Mouse (Mus musculus): Measurements from ENCODE around the gene Eif4a3.

The Eif4a3 gene

DNA sequence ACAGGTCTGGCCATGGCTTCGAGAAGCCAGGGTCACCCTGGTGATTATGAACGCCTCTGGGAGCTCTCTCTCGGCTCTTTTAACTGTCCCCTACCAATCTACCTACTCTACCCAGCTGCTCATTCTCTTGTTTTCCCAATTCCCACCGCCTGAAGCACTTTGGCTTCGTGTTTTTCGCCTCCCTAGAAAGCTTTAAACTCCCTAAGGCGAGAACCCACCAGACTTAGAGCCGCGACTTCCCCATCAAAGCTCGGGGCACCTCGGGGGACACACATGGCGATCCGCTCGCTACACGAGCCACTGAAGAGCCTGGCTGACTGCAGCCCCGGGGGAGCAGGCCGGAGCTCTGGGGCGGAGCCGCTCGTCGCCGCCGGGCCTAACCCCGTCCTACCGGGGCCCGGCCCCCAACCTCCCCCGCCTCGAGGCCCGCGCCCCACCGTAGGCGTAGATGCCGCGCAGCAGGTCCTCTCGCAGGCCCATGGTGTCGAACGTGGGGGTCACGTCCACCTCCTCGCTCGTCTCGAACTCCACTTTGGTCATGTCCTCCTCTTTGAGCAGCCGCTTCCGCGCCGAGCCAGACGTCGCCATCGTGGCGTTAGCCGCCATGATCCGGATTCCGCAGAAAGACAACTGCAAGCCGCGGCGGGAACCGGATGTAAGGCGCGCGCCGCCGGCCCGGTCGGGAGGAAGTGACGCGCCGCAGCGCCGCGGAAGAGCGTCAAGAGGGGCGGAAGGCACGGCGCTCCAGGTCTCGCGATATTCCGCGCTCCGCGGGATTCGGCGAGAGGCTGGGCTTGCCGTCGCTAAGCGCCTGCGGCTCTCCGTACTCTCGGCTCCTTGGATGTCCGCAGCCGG lies at the start of gene Eif4a3:
Eif4a3 (minus strand) TSS at position 699 of the 855 bp plus-strand sequence.
- DNase-seq (ENCODE audit: low spot score in 2 of 2): peak; percentile 93 to 98

DNA sequence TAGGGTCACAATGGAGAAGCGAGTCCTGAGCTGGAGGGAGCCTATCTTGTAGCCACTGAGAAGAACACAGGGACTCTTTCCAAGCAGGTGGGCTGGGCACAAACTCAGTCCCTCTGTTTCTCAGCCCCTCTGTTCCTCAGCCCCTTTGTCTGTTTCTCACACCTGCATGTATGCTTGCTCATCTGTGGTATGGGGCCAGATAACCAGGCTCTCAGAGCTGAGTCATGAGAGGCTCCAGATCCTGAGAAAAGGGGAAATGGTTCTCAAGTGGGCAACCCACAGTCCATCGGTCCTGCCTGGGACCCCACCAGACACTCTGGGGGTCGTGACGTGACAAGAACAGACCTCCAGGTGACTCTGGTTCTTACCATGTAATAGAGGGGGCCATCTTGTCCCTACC lies 47.2 kb upstream of the Eif4a3 start:
- DNase-seq (ENCODE audit: low spot score in 2 of 2): no peak

DNA sequence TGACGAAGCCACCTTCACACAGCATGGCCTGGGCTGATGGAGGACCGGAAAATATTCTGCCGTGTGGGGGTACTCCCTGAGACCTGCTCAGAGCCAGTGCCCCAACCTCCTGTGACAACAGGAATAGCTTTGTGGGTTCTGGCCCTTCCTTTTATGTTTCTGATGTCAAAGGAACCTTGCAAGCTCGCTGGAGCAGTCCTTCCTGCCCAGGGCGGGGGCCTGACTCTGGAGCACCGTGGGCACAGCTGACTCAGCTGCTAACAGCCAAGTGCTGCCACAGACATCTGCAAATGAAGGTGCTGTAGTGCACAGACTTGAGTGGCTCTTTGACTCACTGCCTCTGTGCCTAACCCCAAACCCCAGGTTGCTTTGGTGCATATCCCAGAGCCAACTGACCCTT lies 45.0 kb upstream of the Eif4a3 start:
- DNase-seq (ENCODE audit: low spot score in 2 of 2): peak in 1 of 2 experiments; percentile 26

- no peak for DNase-seq (ENCODE audit: low spot score in 2 of 2)
These were observed 44.3 kb upstream of the Eif4a3 start for GRCm38 (mm10) chr11:119344178-119344577.

GRCm38 (mm10) chr11:119339637-119340036 lies 39.7 kb upstream of the Eif4a3 start:
- DNase-seq (ENCODE audit: low spot score in 2 of 2): peak; percentile 64 to 79

GRCm38 (mm10) chr11:119339179-119339578 lies 39.3 kb upstream of the Eif4a3 start:
- no peak for DNase-seq (ENCODE audit: low spot score in 2 of 2)

DNA sequence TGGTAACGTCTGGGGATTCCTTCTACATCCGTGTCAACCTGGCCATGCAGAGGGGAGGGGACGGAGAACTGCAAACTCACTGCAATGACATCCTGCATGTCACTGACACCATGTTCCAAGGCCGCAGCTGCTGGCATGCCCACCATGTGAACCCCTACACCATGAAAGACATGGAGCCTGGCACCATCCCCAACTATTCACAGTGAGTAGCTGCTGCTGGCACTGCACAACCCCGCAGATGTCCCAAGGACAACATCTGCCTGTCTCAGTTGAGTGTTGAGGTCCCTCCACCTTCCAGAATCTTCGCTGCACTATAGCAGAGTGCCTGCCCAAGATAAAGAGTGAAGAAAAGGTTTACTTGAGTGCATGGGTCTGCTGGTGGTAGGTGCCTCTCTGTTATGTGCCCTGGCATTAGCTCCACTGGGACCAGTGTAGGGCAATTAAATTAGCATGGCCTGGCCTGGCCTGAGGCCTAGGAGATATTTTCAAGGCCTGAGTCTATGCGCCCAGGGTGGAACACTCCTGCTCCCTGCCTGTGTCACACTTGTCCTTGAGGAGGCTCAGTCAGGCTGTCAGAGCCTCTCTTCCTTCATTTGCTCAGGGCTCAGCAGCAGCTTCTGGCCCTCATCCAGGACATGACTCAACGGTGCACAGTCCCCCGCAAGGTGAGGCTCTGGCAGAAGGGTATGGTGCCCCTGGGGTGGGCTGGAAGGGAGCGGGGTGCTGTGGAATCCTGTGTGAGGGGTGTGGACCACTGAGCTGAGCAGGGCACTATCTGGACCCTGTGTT lies 38.6 kb upstream of the Eif4a3 start:
- no peak for DNase-seq (ENCODE audit: low spot score in 2 of 2)

- no peak for DNase-seq (ENCODE audit: low spot score in 2 of 2)
These were observed 32.1 kb upstream of the Eif4a3 start for GRCm38 (mm10) chr11:119331970-119332369.

- no peak for DNase-seq (ENCODE audit: low spot score in 2 of 2)
These were observed 30.7 kb upstream of the Eif4a3 start for GRCm38 (mm10) chr11:119330592-119330991.

GRCm38 (mm10) chr11:119325068-119325467 lies 25.2 kb upstream of the Eif4a3 start:
- no peak for DNase-seq (ENCODE audit: low spot score in 2 of 2)

GRCm38 (mm10) chr11:119322521-119322920 lies 22.6 kb upstream of the Eif4a3 start:
- no peak for DNase-seq (ENCODE audit: low spot score in 2 of 2)

DNA sequence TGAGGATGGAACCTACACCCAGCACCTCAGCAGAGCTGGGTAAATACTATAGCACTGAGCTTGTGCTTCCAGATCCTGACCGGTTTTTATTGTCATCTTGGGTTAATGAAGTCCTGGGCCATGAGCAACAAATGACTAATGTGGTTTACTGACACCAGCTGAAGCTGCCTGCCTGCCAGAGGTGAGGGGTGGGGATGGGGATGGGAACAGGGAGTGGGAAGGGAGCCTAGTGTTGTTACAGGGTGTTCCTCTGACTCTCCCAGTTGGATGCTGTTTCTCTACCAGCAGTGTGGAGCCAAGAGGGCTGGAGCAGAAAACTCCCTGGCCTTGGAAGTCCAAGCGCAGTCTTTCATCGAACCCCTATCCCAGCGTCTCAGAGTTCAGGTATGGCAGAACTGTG lies 16.8 kb upstream of the Eif4a3 start:
- no peak for DNase-seq (ENCODE audit: low spot score in 2 of 2)

- DNase-seq (ENCODE audit: low spot score in 2 of 2): no peak
These were observed 14.5 kb upstream of the Eif4a3 start for GRCm38 (mm10) chr11:119314252-119314936.

DNA sequence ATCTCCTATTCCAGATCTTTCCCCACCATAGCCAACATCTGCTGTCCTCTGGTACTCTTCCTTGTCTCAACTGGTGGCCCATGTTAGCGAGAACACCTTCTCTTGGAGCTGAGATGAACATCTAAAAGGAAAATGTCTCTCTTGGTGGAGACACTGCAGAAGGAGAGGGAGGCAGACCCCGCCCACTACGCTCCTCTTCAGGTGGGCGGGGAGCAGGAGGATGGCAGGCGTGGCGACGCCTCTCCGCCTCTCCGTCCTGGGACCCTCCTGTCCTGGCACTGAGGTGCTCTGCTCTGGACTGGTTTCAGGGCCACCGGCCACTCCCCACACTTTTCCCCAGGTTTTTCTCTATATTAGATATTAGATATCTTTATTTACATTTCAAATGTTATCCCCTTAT lies 10.7 kb upstream of the Eif4a3 start:
- DNase-seq (ENCODE audit: low spot score in 2 of 2): no peak

- DNase-seq (ENCODE audit: low spot score in 2 of 2): no peak
These were observed 8.0 kb upstream of the Eif4a3 start for GRCm38 (mm10) chr11:119307916-119308315.

GRCm38 (mm10) chr11:119307658-119307867 lies 7.7 kb upstream of the Eif4a3 start, which contains the start of gene Card14:
Gene Card14 (plus strand): TSS chr11:119307768.
- no peak for DNase-seq (ENCODE audit: low spot score in 2 of 2)

DNA sequence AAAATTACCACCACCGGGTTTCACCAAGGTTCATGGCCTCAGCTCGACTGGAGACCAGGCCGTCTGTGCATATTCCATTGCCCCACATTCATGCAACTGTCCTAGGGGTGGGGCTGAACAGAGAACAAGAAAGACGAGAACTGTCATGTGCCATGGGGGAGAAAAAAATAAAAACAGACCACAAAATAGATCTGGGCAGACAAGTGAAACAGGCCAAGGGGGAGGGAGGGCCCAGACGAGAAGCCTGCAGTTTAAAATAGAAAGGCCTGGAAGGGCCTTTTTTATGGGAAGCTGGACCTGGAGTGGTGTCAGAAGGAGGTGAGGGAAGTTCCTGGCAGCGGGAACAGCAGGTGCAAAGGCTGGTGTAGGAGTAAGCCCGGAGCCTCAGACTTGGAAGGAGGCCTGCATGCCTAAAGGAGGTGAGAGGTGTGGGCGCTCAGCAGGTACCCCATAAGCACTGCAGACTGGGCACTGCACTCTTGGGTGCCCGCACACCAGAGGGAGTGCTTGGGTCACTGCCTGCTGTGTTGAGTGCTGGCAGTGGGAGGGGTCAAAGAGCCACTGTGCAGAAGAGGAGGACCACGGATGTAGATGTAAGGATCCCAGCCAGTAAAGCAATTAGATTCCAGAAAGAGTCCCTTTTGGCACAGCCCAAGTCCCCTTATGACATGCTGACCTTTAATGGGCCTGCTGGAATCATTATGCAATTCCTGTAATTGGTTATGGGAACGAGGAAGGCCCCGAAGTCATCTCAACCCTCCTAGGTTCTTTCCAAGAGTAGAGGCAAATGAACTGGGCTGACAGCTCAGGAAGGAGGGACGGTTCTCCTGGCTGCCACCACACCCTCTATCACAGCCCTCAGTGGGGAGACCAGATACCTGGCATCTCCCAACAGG lies 7.1 kb upstream of the Eif4a3 start:
- no peak for DNase-seq (ENCODE audit: low spot score in 2 of 2)

DNA sequence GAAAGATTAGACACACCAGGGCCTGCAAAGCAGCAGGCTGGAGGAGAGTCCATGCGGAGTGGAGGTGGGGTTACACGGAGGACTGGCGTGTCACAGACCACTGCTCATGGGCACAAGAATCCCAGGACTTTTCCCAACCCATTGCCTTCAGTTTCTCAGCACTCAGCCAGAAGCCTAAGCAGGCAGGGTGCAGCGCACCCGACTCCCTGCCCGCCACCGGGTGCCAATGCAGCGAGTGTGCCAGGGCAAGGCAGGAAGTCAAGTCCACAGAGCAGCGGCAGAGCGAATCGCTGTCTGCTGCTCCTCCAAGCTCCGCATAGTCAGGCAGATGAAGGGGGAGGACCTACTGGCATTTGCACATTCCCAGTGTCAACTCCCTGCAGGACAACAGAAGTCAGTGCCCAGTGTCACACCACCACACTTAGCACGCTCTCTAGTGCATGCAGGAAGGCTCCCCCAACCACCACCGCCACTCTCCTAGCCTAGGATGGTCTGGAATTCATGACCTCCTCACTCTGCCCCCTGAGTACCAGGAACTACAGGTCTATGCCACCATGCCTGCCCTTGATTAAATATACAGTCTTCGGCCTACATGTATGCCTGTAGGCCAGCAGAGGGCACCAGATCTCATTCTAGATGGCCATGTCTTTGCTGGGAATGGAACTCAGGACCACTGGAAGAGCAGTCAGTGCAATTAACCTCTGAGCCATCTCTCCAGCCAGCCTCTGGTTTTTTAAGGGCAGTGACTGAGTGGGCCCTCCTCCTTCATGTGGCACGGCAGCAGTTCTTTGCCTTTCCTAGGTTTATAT lies 5.2 kb upstream of the Eif4a3 start:
- peak; percentile 25 to 50 for DNase-seq (ENCODE audit: low spot score in 2 of 2)

DNA sequence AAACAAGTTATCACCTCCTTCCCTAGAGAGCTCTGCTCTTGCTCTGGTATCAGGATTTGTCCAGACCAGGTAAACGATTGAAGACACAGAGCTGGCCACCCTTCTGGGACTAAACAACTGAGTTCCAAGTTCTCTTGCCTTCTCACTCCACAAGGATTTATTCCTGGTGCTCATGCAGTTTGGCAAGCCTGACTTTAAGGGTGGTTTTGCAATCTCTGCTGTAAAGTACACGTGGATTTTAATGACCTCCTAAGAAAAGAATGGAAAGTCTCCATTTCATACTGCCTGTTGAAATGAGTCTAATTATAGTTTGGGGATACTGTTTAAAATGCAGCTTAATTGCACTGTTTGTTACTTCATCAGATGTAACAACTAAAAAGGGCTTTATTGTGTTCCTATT lies 1.1 kb upstream of the Eif4a3 start:
- DNase-seq (ENCODE audit: low spot score in 2 of 2): no peak

- no peak for DNase-seq (ENCODE audit: low spot score in 2 of 2)
These were observed 502 bp upstream of the Eif4a3 start for GRCm38 (mm10) chr11:119300246-119300935.

All from thymus, postnatal 10 days (tissue).